Mouse (Mus musculus) stomach, postnatal 0 days (tissue): ENCODE results near the gene Slc6a11.

Source experiments
- CTCF ChIP-seq: IDR thresholded peaks from 2 replicates; pipeline ENCODE4 v1.5.1; 2016; ENCODE audit warnings: antibody characterized with exemption, low read depth, mild to moderate bottlenecking, moderate library complexity
- EP300 ChIP-seq: optimal IDR thresholded peaks from 2 replicates; pipeline ENCODE3; 2016; ENCODE audit warnings: antibody characterized with exemption

DNA sequence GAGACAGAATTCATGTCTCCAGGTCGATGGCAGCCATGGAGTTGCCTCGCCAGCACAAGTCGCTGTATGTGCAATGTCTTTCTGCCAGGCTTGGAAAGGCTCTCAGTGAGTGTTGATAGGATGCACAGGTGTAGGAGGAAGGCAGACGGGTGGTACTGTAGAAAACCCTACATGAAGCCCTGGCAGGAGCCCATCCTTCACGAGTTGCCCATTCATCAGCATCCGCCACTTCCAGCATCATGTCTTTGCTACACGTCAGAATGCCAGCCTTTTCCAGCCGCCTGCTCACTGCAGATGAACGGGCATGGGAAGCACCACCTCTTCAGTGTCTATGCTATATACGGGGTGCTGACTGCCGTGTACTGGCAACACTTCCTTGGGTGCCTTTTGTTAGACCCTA is 11.4 kb downstream of the Slc6a11 start:
- TF ChIP-seq CTCF: no peak
- no peak for TF ChIP-seq EP300
